Mouse (Mus musculus) heart, postnatal 0 days (tissue): Measurements from ENCODE around the gene Klrb1a. TPM values are rescaled to one million over a fixed set of nuclear protein-coding genes. Genes with fewer than 3 reads are reported as not detected.
"Not testable (repeated sequence)": the region's sequence is repeated elsewhere in the genome, so short reads cannot be mapped to it uniquely, and the experiment has no call there.

Experiments used
- ATAC-seq: fragments of 200-750 bp; cut with Nextera tagmentation; 2 replicates; pipeline ENCODE4 v1.8.0; 2017; ENCODE audit warnings: low read depth, moderate number of reproducible peaks, moderate library complexity; ENCODE audit not compliant: insufficient read depth
- DNase-seq: peaks from one replicate; pipeline ENCODE4 v3.0.0-alpha.2; 2016; ENCODE audit warnings: low spot score
- H3K27ac ChIP-seq: fragments of 300-500 bp; sonication (generic); 2 replicates; pipeline ENCODE4 v1.5.1; 2014; ENCODE audit warnings: low read depth, mild to moderate bottlenecking
- H3K27me3 ChIP-seq: fragments of 300-500 bp; sonication (generic); 2 replicates; pipeline ENCODE4 v1.6.1; 2014; ENCODE audit warnings: low read length, mixed read lengths; ENCODE audit not compliant: control insufficient read depth, insufficient read depth
- H3K36me3 ChIP-seq: fragments of 300-500 bp; sonication (generic); replicated peaks from 2 replicates; pipeline ENCODE4 v1.6.1; 2014; ENCODE audit warnings: low read length, mixed read lengths; ENCODE audit not compliant: control insufficient read depth, insufficient read depth
- H3K4me1 ChIP-seq: fragments of 300-500 bp; sonication (generic); 2 replicates; pipeline ENCODE4 v1.6.1; 2014; ENCODE audit warnings: antibody characterized with exemption; ENCODE audit not compliant: control insufficient read depth, insufficient read depth
- H3K4me2 ChIP-seq: fragments of 300-500 bp; sonication (generic); 2 replicates; pipeline ENCODE4 v1.6.1; 2014; ENCODE audit warnings: low read depth, mild to moderate bottlenecking, low read length, moderate library complexity
- H3K4me3 ChIP-seq: fragments of 300-500 bp; sonication (generic); 2 replicates; pipeline ENCODE4 v1.5.1; 2014; ENCODE audit warnings: low read depth, low read length
- H3K9ac ChIP-seq: fragments of 300-500 bp; sonication (generic); replicated peaks from 2 replicates; pipeline ENCODE4 v1.6.1; 2014; ENCODE audit warnings: low read depth, low read length, mixed read lengths
- H3K9me3 ChIP-seq: fragments of 300-500 bp; sonication (generic); replicated peaks from 2 replicates; pipeline ENCODE4 v1.6.1; 2016; ENCODE audit warnings: low read length; ENCODE audit not compliant: control insufficient read depth
- CTCF ChIP-seq: IDR thresholded peaks from 2 replicates; pipeline ENCODE4 v1.5.1; 2016; ENCODE audit warnings: antibody characterized with exemption, control low read depth, low read depth
- EP300 ChIP-seq: IDR thresholded peaks from 2 replicates; pipeline ENCODE4 v1.6.1; 2016; ENCODE audit warnings: antibody characterized with exemption, low read depth
- WGBS: fragments of 180-500 bp; shearing (Covaris S2); extraction: QIAGEN DNeasy Blood & Tissue Kit; methylation state at CpG from one replicate; pipeline ENCODE4 v1.1.7; 2014; 5-methylcytosine and 5-hydroxymethylcytosine counted together
- polyA plus RNA-seq: library from polyadenylated mRNA; unstranded; fragments of >200 nt; fragmentation: Nextera tagmentation; extraction: Ambion mirVana; gene quantifications from 2 replicates; pipeline ENCODE4 v1.2.1, GENCODE M21; 2015
- total RNA-seq: library from RNA; depleted of rRNA; stranded (reverse); fragments of >200 nt; gene quantifications from 2 replicates; pipeline ENCODE4 v1.2.3, GENCODE M21; 2014; ENCODE audit warnings: low replicate concordance

Gene Klrb1a
- total and polyA plus RNA-seq, 2 experiments from 2014 or later, result not detected

GRCm38 (mm10) chr6:128650187-128650586 is 26.9 kb upstream of the Klrb1a start:
- Histone ChIP-seq H3K27me3 (no peaks in the 10 kb centered on the region), H3K9me3 (no peaks in the 10 kb centered on the region), H3K27ac (no peak overlapping the region), H3K9ac (no peak overlapping the region), H3K4me2 (no peak overlapping the region), H3K4me3 (no peak overlapping the region), H3K4me1 (no peaks in the 10 kb centered on the region), H3K36me3 (no peaks in the 10 kb centered on the region)
- 64% methylated on average over 1 of the region's 1 CpGs for WGBS
- DNase-seq, result no peak
- ATAC-seq, result no peak
- TF ChIP-seq EP300 (no peak), CTCF (no peak)

GRCm38 (mm10) chr6:128649681-128650080 is 26.3 kb upstream of the Klrb1a start:
- ATAC-seq (no peak), DNase-seq (no peak)
- WGBS, result 61% methylated on average over 3 of the region's 3 CpGs

GRCm38 (mm10) chr6:128645708-128646107 is 22.4 kb upstream of the Klrb1a start:
- not testable (repeated sequence) for H3K36me3 ChIP-seq, H3K4me1 ChIP-seq, H3K27ac ChIP-seq, H3K9me3 ChIP-seq, H3K27me3 ChIP-seq, H3K4me3 ChIP-seq, H3K9ac ChIP-seq, ATAC-seq, H3K4me2 ChIP-seq, DNase-seq
- 84% methylated on average over 12 of the region's 12 CpGs for WGBS

More at GRCm38 (mm10) chr6:128649681-128650080, 26.3 kb upstream of the Klrb1a start:
- Histone ChIP-seq H3K4me2 (no peak overlapping the region), H3K9me3 (no peaks in the 10 kb centered on the region), H3K9ac (no peak overlapping the region), H3K27me3 (no peaks in the 10 kb centered on the region), H3K4me1 (no peaks in the 10 kb centered on the region), H3K4me3 (no peak overlapping the region), H3K36me3 (no peaks in the 10 kb centered on the region), H3K27ac (no peak overlapping the region)
- TF ChIP-seq CTCF (no peak), EP300 (no peak)

GRCm38 (mm10) chr6:128644694-128645093 is 21.4 kb upstream of the Klrb1a start:
- not testable (repeated sequence) for H3K4me1 ChIP-seq, DNase-seq, H3K4me3 ChIP-seq, H3K9ac ChIP-seq, H3K27me3 ChIP-seq, H3K27ac ChIP-seq, ATAC-seq, H3K4me2 ChIP-seq, H3K36me3 ChIP-seq, H3K9me3 ChIP-seq
- 90% methylated on average over 20 of the region's 20 CpGs for WGBS

GRCm38 (mm10) chr6:128643999-128644398 is 20.7 kb upstream of the Klrb1a start:
- 43% methylated on average over 2 of the region's 2 CpGs for WGBS
- TF ChIP-seq CTCF (no peak), EP300 (no peak)
- no peak overlapping the region for H3K4me2 ChIP-seq
- H3K36me3 ChIP-seq, result no peaks in the 10 kb centered on the region
- no peak for DNase-seq
- H3K4me3 ChIP-seq, result no peak overlapping the region
- H3K9ac ChIP-seq, result no peak overlapping the region
- H3K4me1 ChIP-seq, result no peaks in the 10 kb centered on the region
- H3K27me3 ChIP-seq, result no peaks in the 10 kb centered on the region
- H3K9me3 ChIP-seq, result no peaks in the 10 kb centered on the region
- no peak for ATAC-seq
- H3K27ac ChIP-seq, result no peak overlapping the region

- ATAC-seq (no peak), DNase-seq (no peak)
- Histone ChIP-seq H3K4me2 (no peak overlapping the region), H3K4me1 (no peaks in the 10 kb centered on the region), H3K4me3 (no peak overlapping the region), H3K9me3 (no peaks in the 10 kb centered on the region), H3K27me3 (no peaks in the 10 kb centered on the region), H3K27ac (no peak overlapping the region), H3K9ac (no peak overlapping the region), H3K36me3 (no peaks in the 10 kb centered on the region)
- WGBS, result 62% methylated on average over 2 of the region's 2 CpGs
- no peak for TF ChIP-seq CTCF
- TF ChIP-seq EP300, result no peak
These were observed 17.9 kb upstream of the Klrb1a start for GRCm38 (mm10) chr6:128641116-128641716.
